Mouse (Mus musculus) CD8-positive naive resting alpha-beta T cell, adult 2 months (primary cell): ENCODE data around the gene Zfp386.

ENCODE experiments used
- DNase-seq, 2 experiments: peaks; one replicate each; pipeline ENCODE4 v3.0.0; 2022; ENCODE audit warnings: low read depth in 2 of 2, low spot score in 2 of 2

The Zfp386 gene

GRCm38 (mm10) chr12:116089836-116090235, 42.3 kb downstream of the Zfp386 start:
- no peak for DNase-seq

DNA sequence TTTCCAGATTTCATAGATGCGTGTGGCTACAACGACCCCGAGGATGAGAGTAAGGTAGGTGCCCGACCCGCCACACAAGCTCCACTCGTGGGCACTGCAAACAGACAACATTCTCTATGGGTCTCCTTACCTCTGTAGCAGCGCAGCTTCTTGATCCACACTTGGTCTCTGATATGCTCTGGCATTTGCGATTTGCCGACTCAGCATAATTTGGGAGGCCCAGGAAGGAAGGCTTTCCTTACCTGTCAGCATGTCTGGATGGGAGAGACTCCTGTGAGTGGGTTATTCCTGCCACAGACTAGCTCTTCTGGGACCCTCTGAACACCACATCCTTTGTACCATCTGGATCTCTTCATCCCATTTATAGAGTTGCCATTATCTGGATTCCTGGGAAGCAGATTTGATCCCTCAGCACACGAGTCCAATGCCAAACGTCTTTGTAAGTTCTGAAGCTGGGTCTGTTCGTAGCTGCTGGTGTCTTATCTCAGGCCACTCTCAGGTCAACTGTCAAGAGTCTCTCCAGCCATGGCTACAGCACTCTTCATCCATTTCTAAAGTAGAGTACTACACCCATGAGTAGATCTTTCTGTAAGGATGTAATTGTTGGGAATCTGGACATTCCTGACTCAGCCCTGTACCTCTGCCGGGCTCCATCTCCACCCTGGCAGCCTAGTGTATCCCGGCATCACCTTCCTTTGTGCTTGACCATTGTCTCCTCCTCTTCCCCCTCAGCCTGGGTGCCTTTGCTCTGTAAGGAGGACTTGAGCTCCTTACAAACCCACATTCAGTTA, 47.4 kb downstream of the Zfp386 start:
- no peak for DNase-seq

DNA sequence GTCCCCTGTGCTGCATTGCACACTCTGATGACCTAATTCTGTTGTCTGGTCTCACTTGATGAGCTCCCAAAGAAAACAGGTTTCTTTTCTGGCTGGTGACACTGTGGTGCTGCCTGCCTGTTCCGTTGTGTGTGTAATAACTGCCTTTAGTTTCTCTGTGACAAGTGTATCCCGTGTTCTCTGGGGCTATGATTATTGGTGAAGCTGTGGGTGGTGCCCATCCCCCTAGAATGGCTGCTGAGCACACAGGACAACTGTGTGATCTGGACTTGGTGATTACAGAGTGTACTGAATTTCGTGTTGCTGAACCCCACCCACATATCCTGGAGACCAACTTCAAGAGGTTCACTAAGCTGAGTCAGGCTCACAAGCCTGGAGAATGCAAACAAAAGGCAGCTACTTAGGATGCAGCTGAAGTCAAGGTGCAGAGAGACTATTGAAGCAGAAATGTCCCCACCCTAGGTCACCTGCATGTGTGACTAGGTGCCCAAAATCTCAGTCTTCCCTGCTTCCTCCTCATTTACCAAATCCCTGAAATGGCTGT, 48.9 kb downstream of the Zfp386 start:
- no peak for DNase-seq

DNA sequence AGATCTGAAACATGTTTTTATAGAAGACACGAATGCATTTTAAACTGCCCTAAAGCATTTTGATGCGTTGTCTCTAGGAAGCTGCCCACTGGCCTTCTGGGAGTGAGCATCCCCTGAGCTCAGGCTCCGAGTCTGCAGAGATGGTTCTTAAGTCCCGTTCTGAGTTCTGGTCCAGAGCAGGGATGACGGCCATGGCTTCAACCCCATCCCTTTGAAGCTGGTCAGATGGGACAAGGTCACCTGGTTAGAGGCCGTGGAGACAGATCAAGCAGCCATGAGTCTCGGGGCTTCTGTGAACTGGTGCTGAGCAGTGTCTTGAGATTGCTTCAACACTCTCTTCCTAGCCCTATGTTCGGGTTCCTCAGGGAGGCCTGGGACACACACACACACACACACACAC, 49.6 kb downstream of the Zfp386 start:
- no peak for DNase-seq

DNA sequence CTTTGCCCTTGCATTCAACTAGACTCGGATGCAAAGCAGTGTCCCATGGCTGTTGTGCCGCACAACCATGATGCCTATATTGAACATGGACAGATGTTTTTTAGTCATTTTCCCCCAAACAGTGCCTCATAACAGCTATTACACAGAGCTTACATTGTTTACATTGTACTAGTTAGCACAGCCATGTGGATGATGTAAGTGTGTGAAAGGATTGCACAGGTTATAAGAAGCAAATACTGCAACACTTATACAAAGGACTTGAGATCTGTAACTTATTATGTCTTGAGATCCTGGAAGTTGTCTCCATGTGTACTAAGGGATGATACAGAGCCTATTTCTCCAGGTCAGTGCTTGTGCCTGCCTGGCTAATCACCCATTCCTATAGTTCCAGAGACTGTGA, 54.4 kb downstream of the Zfp386 start:
- no peak for DNase-seq

GRCm38 (mm10) chr12:116109451-116110353, 62.2 kb downstream of the Zfp386 start:
- no peak for DNase-seq

- DNase-seq = no peak
These were observed 63.6 kb downstream of the Zfp386 start for GRCm38 (mm10) chr12:116111007-116111694.
